Mouse (Mus musculus): Measurements from ENCODE around the gene Faim2.

- TF ChIP-seq CTCF (IDR thresholded peaks at IDR 0.05) (no peak), EP300 (IDR thresholded peaks at IDR 0.05) (no peak)
Observed at GRCm38 (mm10) chr15:99519626-99520025, 8.3 kb downstream of the Faim2 start.

Data from lung, postnatal 0 days (tissue).